Mouse (Mus musculus): Measurements from ENCODE around the gene Fam209. TPM values are rescaled to one million over a fixed set of nuclear protein-coding genes. Genes with fewer than 3 reads are reported as not detected.

The Fam209 gene
- total RNA-seq, 2 experiments from 2014 or later: 0.36 TPM; not detected in 1

GRCm38 (mm10) chr2:172481654-172482385, 9.5 kb downstream of the Fam209 start:
- DNase-seq: no peak
- intact Hi-C loops (cut with DNase I): no loop called here
- no peak for TF ChIP-seq CTCF (IDR thresholded peaks at IDR 0.05)

DNA sequence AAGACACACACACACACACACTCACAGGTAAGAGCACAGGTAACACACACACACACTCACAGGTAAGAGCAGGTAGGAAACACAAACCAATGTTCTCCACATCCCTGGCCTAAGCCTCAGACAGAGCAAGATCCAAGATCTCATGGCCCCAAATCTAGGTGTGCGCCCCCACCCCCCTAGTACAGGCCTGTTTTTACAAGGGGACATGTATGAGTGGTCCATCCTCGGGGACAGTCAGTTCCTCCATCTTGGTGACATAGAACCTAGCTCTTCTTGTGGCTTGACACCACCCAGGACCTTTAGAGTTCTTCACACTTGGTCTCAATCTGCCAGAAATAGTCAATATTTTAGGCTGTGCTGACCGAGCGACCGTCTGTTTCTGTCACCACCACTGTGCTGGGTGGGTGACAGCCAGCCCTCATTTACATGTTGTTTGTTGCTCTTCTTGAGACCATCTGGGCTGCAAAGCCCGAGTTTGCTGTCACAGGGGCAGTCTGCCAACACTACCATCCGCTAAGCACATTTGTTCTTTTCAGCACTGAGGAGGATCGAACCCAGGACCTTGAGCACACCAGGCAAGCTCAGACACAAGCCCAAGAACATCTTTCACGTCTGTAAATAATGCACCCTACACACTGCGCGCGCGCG, 11.6 kb downstream of the Fam209 start:
- DNase-seq: no peak
- TF ChIP-seq CTCF (IDR thresholded peaks at IDR 0.05): no peak
- no peak overlapping the region for H3K4me3 ChIP-seq
- intact Hi-C loops (cut with DNase I): no loop called here
- no peak overlapping the region for H3K27ac ChIP-seq

More at GRCm38 (mm10) chr2:172481654-172482385, 9.5 kb downstream of the Fam209 start:
- Histone ChIP-seq H3K4me3 (no peak overlapping the region), H3K27ac (no peak overlapping the region)

GRCm38 (mm10) chr2:172484696-172485370, 12.5 kb downstream of the Fam209 start:
- no peak for DNase-seq
- intact Hi-C loops (cut with DNase I): no loop called here
- no peak overlapping the region for H3K27ac ChIP-seq
- H3K4me3 ChIP-seq: no peak overlapping the region
- TF ChIP-seq CTCF (IDR thresholded peaks at IDR 0.05): no peak

GRCm38 (mm10) chr2:172496736-172497345, 24.5 kb downstream of the Fam209 start:
- H3K4me3 ChIP-seq: no peak overlapping the region
- no peak for TF ChIP-seq CTCF (IDR thresholded peaks at IDR 0.05)
- no peak for DNase-seq
- H3K27ac ChIP-seq: no peak overlapping the region
- intact Hi-C loops (cut with DNase I): no loop called here

GRCm38 (mm10) chr2:172498823-172499222, 26.5 kb downstream of the Fam209 start:
- Histone ChIP-seq H3K27ac (no peak overlapping the region), H3K4me3 (no peak overlapping the region)
- DNase-seq: no peak
- intact Hi-C loops (cut with DNase I): no loop called here
- no peak for TF ChIP-seq CTCF (IDR thresholded peaks at IDR 0.05)

GRCm38 (mm10) chr2:172500752-172501316, 28.5 kb downstream of the Fam209 start:
- no peak for TF ChIP-seq CTCF (IDR thresholded peaks at IDR 0.05)
- Histone ChIP-seq H3K4me3 (no peak overlapping the region), H3K27ac (no peak overlapping the region)
- intact Hi-C loops (cut with DNase I): loop anchor here (2.0 kb wide), 2 partner anchors 24 to 280 kb away; no protein-coding TSS in a partner anchor
- DNase-seq: no peak

DNA sequence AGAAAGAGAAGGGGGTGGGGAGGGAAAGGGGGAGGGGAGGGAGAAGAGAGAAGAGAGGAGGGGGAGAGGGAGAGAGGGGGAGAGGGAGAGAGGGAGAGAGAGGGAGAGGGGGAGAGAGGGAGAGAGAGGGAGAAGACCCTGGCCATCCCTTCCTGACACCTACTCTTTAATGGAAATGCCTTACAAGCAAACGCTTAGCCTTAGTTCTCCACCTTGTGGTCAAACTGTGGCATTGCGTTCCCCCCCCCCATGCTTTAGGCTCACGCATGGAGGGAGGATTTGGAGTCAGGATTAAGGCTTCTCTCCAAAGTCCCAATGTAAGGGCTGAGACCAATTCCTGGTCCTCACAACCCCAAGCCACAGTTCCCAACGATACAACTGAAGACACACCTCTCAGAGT, 29.0 kb downstream of the Fam209 start:
- H3K4me3 ChIP-seq: no peak overlapping the region
- TF ChIP-seq CTCF (IDR thresholded peaks at IDR 0.05): peak; percentile 75
- no peak overlapping the region for H3K27ac ChIP-seq
- peak; percentile 20 for DNase-seq
- intact Hi-C loops (cut with DNase I): loop anchor here (2.0 kb wide), 2 partner anchors 25 to 281 kb away; no protein-coding TSS in a partner anchor

GRCm38 (mm10) chr2:172502168-172502567, 29.8 kb downstream of the Fam209 start:
- TF ChIP-seq CTCF (IDR thresholded peaks at IDR 0.05): no peak
- Histone ChIP-seq H3K27ac (no peak overlapping the region), H3K4me3 (no peak overlapping the region)
- intact Hi-C loops (cut with DNase I): no loop called here
- no peak for DNase-seq

DNA sequence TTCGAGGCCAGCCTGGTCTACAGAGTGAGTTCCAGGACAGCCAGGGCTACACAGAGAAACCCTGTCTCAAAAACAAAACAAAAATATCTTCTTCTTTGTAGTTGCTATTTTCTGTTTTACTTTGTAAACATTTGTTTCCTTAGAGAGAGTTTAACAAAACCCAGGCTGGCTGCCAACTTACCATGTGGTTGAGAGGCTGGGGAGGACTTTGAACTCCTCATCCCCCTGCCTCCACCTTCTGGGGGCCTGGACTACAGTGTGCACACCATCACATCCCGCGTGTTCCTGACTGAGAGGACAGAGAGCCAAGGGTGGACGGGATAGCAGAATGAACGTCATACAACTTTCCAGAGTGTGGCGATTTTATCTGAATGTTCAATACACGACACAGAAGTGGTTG, 33.8 kb downstream of the Fam209 start:
- DNase-seq: no peak
- no peak for TF ChIP-seq CTCF (IDR thresholded peaks at IDR 0.05)
- Histone ChIP-seq H3K27ac (no peak overlapping the region), H3K4me3 (no peak overlapping the region)
- intact Hi-C loops (cut with DNase I): no loop called here

DNA sequence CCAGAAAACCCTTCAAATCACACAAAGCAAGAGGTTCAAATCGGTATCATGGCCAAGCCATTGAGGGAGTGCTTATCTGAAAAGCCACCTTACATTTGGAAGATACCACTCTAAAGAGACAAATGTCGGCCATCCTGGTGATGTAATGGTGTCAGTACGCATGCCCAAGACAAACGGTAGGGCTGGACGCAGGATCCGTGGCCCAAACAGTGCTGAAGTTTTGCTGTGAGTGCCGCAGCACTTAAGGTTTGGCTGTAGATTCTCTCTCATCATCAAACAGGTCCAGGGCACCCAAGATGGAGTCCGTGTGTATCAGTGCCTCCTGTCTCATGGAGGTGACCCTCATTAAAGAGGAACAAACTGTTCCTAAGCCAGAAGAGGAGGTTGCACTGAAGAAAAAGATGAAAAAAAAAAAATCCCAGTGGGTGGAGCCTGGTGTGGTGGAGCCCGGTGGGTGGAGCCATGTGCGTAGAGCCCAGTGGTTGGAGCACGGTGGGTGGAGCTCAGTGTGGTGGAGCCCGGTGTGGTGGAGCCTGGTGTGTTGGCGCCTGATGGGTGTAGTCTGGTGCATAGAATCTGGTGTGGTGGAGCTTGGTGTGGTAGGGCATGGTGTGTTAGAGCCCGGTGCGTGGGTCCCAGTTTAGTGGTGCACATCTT, 37.9 kb downstream of the Fam209 start:
- intact Hi-C loops (cut with DNase I): no loop called here
- Histone ChIP-seq H3K27ac (no peak overlapping the region), H3K4me3 (no peak overlapping the region)
- no peak for TF ChIP-seq CTCF (IDR thresholded peaks at IDR 0.05)
- no peak for DNase-seq

DNA sequence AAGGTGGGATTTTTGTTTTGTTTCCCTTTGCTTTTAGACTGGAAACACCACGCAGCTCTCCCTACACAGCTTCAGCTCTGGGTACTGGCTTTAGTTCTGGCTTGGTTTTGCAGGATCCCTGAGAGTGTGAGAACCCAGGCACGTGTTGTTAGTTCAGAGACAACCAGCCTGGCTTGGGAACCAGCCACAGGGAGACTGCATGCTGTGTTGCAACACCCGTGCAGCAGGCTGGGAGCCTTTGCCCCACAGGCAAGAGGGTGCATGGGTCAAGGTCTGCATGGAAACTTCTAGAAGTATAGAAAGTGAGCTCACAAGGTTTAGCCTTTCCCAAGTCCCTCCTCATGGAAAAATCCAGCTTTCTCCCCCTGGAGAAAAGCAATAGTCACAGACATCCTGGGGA, 38.6 kb downstream of the Fam209 start:
- TF ChIP-seq CTCF (IDR thresholded peaks at IDR 0.05): no peak
- Histone ChIP-seq H3K4me3 (no peak overlapping the region), H3K27ac (no peak overlapping the region)
- no peak for DNase-seq
- intact Hi-C loops (cut with DNase I): no loop called here

DNA sequence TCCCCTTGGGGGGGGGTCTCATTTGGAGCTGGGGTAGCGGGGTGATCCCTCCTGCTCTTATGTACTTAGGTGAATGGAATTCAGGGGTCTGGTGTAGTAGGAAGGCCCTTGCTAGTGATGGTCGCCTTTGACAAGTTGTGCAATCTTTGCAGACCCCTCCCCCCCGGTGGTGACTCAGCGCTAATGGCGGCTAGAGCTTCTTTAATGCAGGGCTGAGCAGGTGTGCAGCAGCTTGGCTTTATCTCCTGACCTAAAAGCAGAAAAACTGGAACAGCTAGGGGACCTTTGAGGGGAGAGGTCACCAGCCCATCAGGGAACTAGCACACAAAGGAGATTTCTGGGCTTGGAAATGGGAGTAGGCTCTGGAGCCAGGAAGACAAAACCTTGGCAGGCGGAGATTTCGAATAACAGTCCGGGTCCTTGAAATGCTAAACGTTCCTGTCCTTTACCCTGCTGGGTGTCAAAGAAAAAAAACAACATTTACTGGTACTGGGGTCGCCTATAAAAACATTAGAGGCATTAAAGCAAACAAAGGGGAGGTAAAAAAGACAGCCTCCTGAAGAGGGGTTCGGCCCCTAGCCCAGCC, 44.2 kb downstream of the Fam209 start:
- no peak overlapping the region for H3K27ac ChIP-seq
- no peak for TF ChIP-seq CTCF (IDR thresholded peaks at IDR 0.05)
- H3K4me3 ChIP-seq: no peak overlapping the region
- DNase-seq: no peak
- intact Hi-C loops (cut with DNase I): no loop called here
